Mouse (Mus musculus) stomach, embryonic 15.5 days (tissue): ENCODE data around the gene AC170998.1. TPM values are rescaled to one million over a fixed set of nuclear protein-coding genes. Genes with fewer than 3 reads are reported as not detected.
A peak's percentile ranks its signal among the peaks of the same experiment; 100 is the strongest.

Experiments used
- ATAC-seq: fragments of 200-750 bp; cut with Nextera tagmentation; 2 replicates; pipeline ENCODE4 v1.8.0; 2017; ENCODE audit warnings: low read depth, moderate number of reproducible peaks, moderate TSS enrichment; ENCODE audit not compliant: insufficient read depth, low FRiP score
- H3K27ac ChIP-seq: fragments of 300-500 bp; sonication (generic); 2 replicates; pipeline ENCODE4 v1.5.1; 2015; ENCODE audit warnings: mild to moderate bottlenecking, inconsistent platforms
- H3K27me3 ChIP-seq: fragments of 300-500 bp; sonication (generic); replicated peaks from 2 replicates; pipeline ENCODE4 v1.6.1; 2015; ENCODE audit warnings: inconsistent platforms
- H3K36me3 ChIP-seq: fragments of 300-500 bp; sonication (generic); 2 replicates; pipeline ENCODE4 v1.6.1; 2015; ENCODE audit warnings: inconsistent platforms
- H3K4me1 ChIP-seq: fragments of 300-500 bp; sonication (generic); 2 replicates; pipeline ENCODE4 v1.6.1; 2015; ENCODE audit warnings: inconsistent platforms
- H3K4me2 ChIP-seq: fragments of 300-500 bp; sonication (generic); 2 replicates; pipeline ENCODE4 v1.6.1; 2015; ENCODE audit warnings: mild to moderate bottlenecking, inconsistent platforms
- H3K4me3 ChIP-seq: fragments of 300-500 bp; sonication (generic); replicated peaks from 2 replicates; pipeline ENCODE4 v1.5.1; 2015; ENCODE audit warnings: inconsistent platforms
- H3K9ac ChIP-seq: fragments of 300-500 bp; sonication (generic); 2 replicates; pipeline ENCODE4 v1.6.1; 2015; ENCODE audit warnings: inconsistent platforms
- H3K9me3 ChIP-seq: fragments of 300-500 bp; sonication (generic); 2 replicates; pipeline ENCODE4 v1.6.1; 2016; ENCODE audit warnings: inconsistent platforms
- WGBS: fragments of 180-500 bp; shearing (Covaris S2); methylation state at CpG from one replicate; pipeline ENCODE4 v1.1.7; 2015; 5-methylcytosine and 5-hydroxymethylcytosine counted together
- polyA plus RNA-seq: library from polyadenylated mRNA; unstranded; fragments of >200 nt; fragmentation: Nextera tagmentation; extraction: Ambion mirVana; gene quantifications from 2 replicates; pipeline ENCODE4 v1.2.1, GENCODE M21; 2015

The AC170998.1 gene
- polyA plus RNA-seq, 1 experiment from 2014 or later = 3.4 TPM

- Histone ChIP-seq H3K4me1 (no peaks in the 10 kb centered on the region), H3K27me3 (no peaks in the 10 kb centered on the region), H3K9ac (no peak overlapping the region), H3K27ac (no peak overlapping the region), H3K4me3 (no peak overlapping the region), H3K36me3 (peaks cover 19% of the 10 kb centered on the region), H3K9me3 (no peaks in the 10 kb centered on the region), H3K4me2 (no peak overlapping the region)
- WGBS = 78% methylated on average over 4 of the region's 4 CpGs
- ATAC-seq = no peak
Observed at GRCm38 (mm10) chr17:28737973-28738372, 12.1 kb downstream of the AC170998.1 start.

GRCm38 (mm10) chr17:28739244-28739643 is 13.4 kb downstream of the AC170998.1 start:
- Histone ChIP-seq H3K4me1 (no peaks in the 10 kb centered on the region), H3K9ac (no peak overlapping the region), H3K4me3 (no peak overlapping the region), H3K9me3 (no peaks in the 10 kb centered on the region), H3K27me3 (no peaks in the 10 kb centered on the region), H3K27ac (no peak overlapping the region), H3K36me3 (peaks cover 25% of the 10 kb centered on the region), H3K4me2 (no peak overlapping the region)
- no peak; the same call in 1 of the 2 replicates for ATAC-seq
- WGBS = 86% methylated on average over 6 of the region's 6 CpGs

DNA sequence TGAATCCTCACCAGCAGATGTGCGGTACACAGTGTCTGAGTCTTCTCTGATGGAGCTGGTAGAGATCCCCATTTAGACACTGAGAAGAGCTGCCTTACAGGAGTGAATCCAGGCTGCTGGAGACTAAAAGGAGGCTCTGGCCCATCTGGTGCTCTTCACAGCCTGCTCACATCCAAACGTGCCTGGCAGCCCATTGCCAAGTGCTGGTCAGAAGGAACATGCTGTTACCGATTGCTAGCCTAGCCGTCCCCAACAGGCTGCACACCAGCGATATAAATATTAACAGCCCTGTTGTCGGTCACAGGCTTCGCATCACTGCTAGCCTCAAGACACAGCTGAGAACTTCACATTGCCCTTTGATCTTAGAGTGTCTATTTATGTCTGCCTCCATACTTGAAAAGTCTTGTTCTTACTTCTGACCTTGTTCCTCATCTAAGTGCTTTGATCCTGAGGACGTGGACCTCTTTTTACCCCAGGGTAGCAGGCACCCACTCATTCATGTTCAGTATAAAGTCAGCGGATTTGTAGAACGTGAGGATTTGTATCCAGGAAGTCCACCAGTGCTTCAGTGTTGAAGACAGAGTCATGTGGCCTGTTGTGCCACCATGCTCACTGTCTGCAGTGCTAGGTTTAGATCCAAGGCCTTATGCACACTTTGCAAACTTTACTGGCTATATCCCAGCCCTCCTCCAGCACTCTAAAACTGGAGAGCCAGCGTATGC is 17.4 kb downstream of the AC170998.1 start:
- Histone ChIP-seq H3K27me3 (no peaks in the 10 kb centered on the region), H3K9ac (no peak overlapping the region), H3K36me3 (peaks cover 52% of the 10 kb centered on the region), H3K27ac (no peak overlapping the region), H3K4me2 (no peak overlapping the region), H3K4me1 (no peaks in the 10 kb centered on the region), H3K9me3 (no peaks in the 10 kb centered on the region), H3K4me3 (no peak overlapping the region)
- ATAC-seq = no peak
- WGBS = 94% methylated on average over 11 of the region's 11 CpGs

DNA sequence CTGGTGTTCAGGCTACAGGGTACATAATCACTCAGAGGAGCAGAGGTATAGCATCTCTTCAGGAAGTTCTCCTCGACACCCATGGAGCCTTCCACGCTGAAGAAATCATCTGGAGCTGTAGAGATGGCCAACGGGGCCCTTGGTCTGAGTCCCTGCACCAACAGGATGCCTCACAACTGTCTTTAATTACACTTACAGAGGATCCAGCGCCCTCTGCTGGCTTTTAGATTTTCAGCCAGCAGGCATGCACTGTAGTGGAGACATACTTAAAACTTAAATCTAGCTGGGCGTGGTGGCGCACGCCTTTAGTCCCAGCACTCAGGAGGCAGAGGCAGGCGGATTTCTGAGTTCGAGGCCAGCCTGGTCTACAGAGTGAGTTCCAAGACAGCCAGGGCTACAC is 18.0 kb downstream of the AC170998.1 start:
- ATAC-seq = no peak
- Histone ChIP-seq H3K27ac (no peak overlapping the region), H3K4me1 (no peaks in the 10 kb centered on the region), H3K27me3 (no peaks in the 10 kb centered on the region), H3K36me3 (peaks cover 52% of the 10 kb centered on the region), H3K9ac (no peak overlapping the region), H3K9me3 (no peaks in the 10 kb centered on the region), H3K4me2 (no peak overlapping the region), H3K4me3 (no peak overlapping the region)
- WGBS = 89% methylated on average over 9 of the region's 9 CpGs

- WGBS = 76% methylated on average over 6 of the region's 6 CpGs
Observed at GRCm38 (mm10) chr17:28745773-28746172, 19.9 kb downstream of the AC170998.1 start.

GRCm38 (mm10) chr17:28748001-28748400 is 22.1 kb downstream of the AC170998.1 start:
- Histone ChIP-seq H3K9ac (no peak overlapping the region), H3K27ac (no peak overlapping the region), H3K36me3 (peaks cover 38% of the 10 kb centered on the region), H3K4me1 (no peaks in the 10 kb centered on the region), H3K9me3 (no peaks in the 10 kb centered on the region), H3K4me3 (no peak overlapping the region), H3K27me3 (no peaks in the 10 kb centered on the region), H3K4me2 (no peak overlapping the region)
- ATAC-seq = no peak
- WGBS = 85% methylated on average over 4 of the region's 4 CpGs

More at GRCm38 (mm10) chr17:28745773-28746172, 19.9 kb downstream of the AC170998.1 start:
- no peaks in the 10 kb centered on the region for H3K4me1 ChIP-seq
- peaks cover 50% of the 10 kb centered on the region for H3K36me3 ChIP-seq
- no peak overlapping the region for H3K4me2 ChIP-seq
- H3K27ac ChIP-seq = no peak overlapping the region
- no peak overlapping the region for H3K9ac ChIP-seq
- no peaks in the 10 kb centered on the region for H3K27me3 ChIP-seq
- ATAC-seq = no peak
- H3K9me3 ChIP-seq = no peaks in the 10 kb centered on the region
- no peak overlapping the region for H3K4me3 ChIP-seq

GRCm38 (mm10) chr17:28750580-28750979 is 24.7 kb downstream of the AC170998.1 start:
- H3K36me3 ChIP-seq = peaks cover 18% of the 10 kb centered on the region; the same call in 1 of the 2 replicates
- H3K4me1 ChIP-seq = no peaks in the 10 kb centered on the region
- H3K4me2 ChIP-seq = no peak overlapping the region
- no peak overlapping the region for H3K27ac ChIP-seq
- no peak overlapping the region for H3K9ac ChIP-seq
- H3K27me3 ChIP-seq = no peaks in the 10 kb centered on the region
- no peaks in the 10 kb centered on the region for H3K9me3 ChIP-seq
- 71% methylated on average over 6 of the region's 6 CpGs for WGBS
- H3K4me3 ChIP-seq = no peak overlapping the region
- ATAC-seq = no peak

DNA sequence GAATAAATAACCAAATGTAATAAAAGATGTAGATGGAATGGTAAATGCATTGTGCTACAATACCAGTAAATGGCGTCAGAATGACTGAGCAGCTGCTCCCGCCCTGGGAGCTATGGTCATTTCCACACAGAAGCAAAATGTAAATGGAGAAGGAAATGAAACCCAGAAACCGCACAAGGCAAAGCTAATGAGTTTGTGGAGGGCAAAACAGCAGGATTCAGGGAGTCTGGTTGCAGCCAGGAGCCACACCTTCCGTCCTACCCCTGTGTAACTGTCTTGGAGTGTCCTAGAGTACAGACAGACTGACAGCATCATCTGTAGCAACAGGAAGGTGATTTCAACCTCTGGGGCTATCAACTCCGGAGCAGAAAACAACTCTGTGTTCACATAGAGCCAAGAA is 30.6 kb downstream of the AC170998.1 start:
- Histone ChIP-seq H3K36me3 (no peaks in the 10 kb centered on the region), H3K27me3 (no peaks in the 10 kb centered on the region), H3K9me3 (no peaks in the 10 kb centered on the region), H3K27ac (no peak overlapping the region), H3K9ac (no peak overlapping the region), H3K4me2 (no peak overlapping the region), H3K4me3 (no peak overlapping the region), H3K4me1 (no peaks in the 10 kb centered on the region)
- 60% methylated on average over 5 of the region's 5 CpGs for WGBS
- no peak for ATAC-seq

GRCm38 (mm10) chr17:28757470-28757869 is 31.6 kb downstream of the AC170998.1 start:
- no peak overlapping the region for H3K4me3 ChIP-seq
- no peak overlapping the region for H3K27ac ChIP-seq
- no peaks in the 10 kb centered on the region for H3K9me3 ChIP-seq
- H3K36me3 ChIP-seq = no peaks in the 10 kb centered on the region
- H3K27me3 ChIP-seq = no peaks in the 10 kb centered on the region
- H3K4me1 ChIP-seq = no peaks in the 10 kb centered on the region
- WGBS = 75% methylated on average over 2 of the region's 2 CpGs
- ATAC-seq = no peak
- H3K4me2 ChIP-seq = no peak overlapping the region
- no peak overlapping the region for H3K9ac ChIP-seq

GRCm38 (mm10) chr17:28760736-28761312 is 34.9 kb downstream of the AC170998.1 start:
- H3K4me1 ChIP-seq = no peaks in the 10 kb centered on the region
- no peak overlapping the region for H3K27ac ChIP-seq
- no peaks in the 10 kb centered on the region for H3K36me3 ChIP-seq
- H3K9ac ChIP-seq = no peak overlapping the region
- no peak for ATAC-seq
- no peak overlapping the region for H3K4me2 ChIP-seq
- H3K9me3 ChIP-seq = no peaks in the 10 kb centered on the region
- WGBS = 51% methylated on average over 8 of the region's 8 CpGs
- no peaks in the 10 kb centered on the region for H3K27me3 ChIP-seq
- no peak overlapping the region for H3K4me3 ChIP-seq

- H3K9me3 ChIP-seq = no peaks in the 10 kb centered on the region
- peak; percentile 66 for ATAC-seq
- no peak overlapping the region for H3K4me3 ChIP-seq
- H3K27me3 ChIP-seq = no peaks in the 10 kb centered on the region
- WGBS = 14% methylated on average over 3 of the region's 3 CpGs
- no peaks in the 10 kb centered on the region for H3K4me1 ChIP-seq
- H3K9ac ChIP-seq = no peak overlapping the region
- H3K27ac ChIP-seq = no peak overlapping the region
- H3K36me3 ChIP-seq = no peaks in the 10 kb centered on the region
- H3K4me2 ChIP-seq = no peak overlapping the region
Observed at GRCm38 (mm10) chr17:28761871-28762270, 36.0 kb downstream of the AC170998.1 start.

GRCm38 (mm10) chr17:28766203-28766602 is 40.3 kb downstream of the AC170998.1 start:
- no peak overlapping the region for H3K4me2 ChIP-seq
- H3K4me3 ChIP-seq = no peak overlapping the region
- peaks cover 15% of the 10 kb centered on the region for H3K4me1 ChIP-seq
- no peaks in the 10 kb centered on the region for H3K27me3 ChIP-seq
- 48% methylated on average over 3 of the region's 3 CpGs for WGBS
- ATAC-seq = no peak
- H3K9ac ChIP-seq = no peak overlapping the region
- H3K36me3 ChIP-seq = no peaks in the 10 kb centered on the region
- H3K9me3 ChIP-seq = no peaks in the 10 kb centered on the region
- H3K27ac ChIP-seq = no peak overlapping the region
